Mouse (Mus musculus) spleen, postnatal 14 days (tissue): ENCODE measurements around the gene Hoxd11.

Experiments used
- DNase-seq, 2 experiments: peaks; one replicate each; pipeline ENCODE4 v3.0.0; 2021 to 2022; ENCODE audit warnings: low spot score in 2 of 2

The Hoxd11 gene

GRCm38 (mm10) chr2:74663291-74663925 lies 15.9 kb upstream of the Hoxd11 start:
- DNase-seq: no peak

GRCm38 (mm10) chr2:74666411-74666810 lies 12.9 kb upstream of the Hoxd11 start:
- DNase-seq: no peak

GRCm38 (mm10) chr2:74667191-74667841 lies 12.0 kb upstream of the Hoxd11 start:
- no peak for DNase-seq

- DNase-seq: no peak
Observed at GRCm38 (mm10) chr2:74667842-74668357, 11.5 kb upstream of the Hoxd11 start, which contains the start of gene Hoxd13. TSS of gene Hoxd13 (plus strand) at chr2:74668310.

DNA sequence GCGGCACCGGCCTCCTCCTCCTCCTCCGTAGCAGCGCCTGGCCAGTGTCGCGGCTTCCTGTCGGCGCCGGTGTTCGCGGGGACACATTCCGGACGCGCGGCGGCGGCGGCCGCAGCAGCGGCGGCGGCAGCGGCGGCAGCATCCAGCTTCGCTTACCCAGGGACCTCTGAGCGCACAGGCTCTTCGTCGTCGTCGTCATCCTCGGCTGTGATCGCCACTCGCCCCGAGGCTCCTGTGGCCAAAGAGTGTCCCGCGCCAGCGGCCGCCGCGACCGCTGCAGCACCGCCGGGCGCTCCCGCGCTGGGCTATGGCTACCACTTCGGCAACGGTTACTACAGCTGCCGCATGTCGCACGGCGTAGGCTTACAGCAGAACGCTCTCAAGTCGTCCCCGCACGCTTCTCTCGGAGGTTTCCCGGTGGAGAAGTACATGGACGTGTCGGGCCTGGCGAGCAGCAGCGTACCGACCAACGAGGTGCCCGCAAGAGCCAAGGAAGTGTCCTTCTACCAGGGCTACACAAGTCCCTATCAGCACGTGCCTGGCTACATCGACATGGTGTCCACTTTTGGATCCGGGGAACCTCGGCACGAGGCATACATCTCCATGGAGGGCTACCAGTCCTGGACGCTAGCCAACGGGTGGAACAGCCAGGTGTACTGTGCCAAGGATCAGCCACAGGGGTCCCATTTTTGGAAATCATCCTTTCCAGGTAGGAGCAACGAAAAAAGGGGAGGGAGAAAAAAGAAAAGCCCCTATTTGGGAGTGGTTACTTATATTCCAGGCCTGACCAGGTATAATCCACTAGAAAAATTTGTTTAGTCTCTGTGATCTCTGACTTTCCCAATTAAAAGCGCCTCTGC lies 10.8 kb upstream of the Hoxd11 start:
- no peak for DNase-seq

GRCm38 (mm10) chr2:74669230-74669578 lies 10.2 kb upstream of the Hoxd11 start:
- no peak for DNase-seq

- DNase-seq: no peak
Observed at GRCm38 (mm10) chr2:74669650-74670235, 9.6 kb upstream of the Hoxd11 start.

DNA sequence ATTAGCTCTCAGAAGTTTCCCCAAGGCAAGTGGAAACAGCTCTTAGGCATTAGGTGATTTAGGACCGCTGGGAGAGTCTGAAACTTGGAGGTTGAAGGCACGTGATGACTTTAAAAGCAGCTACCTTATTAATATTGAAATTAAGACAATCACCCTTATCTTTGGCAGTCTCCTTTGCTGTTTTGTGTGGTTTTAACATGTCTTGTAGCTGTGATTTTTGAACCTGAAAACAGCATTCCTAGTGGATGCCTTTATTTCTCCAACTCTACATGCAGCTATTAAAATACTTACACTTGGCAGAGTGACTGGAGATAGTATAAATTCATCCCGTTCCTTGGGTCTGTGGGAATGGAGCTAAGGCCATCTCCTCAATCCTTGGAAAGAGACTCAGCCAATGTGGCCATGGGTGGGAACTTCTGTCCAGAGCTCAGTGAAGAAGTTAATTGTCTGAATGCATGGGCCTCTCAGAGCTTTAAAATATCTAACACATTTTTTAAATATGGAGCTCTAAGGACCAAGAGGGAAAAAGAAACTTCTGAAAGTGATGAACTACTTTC lies 8.6 kb upstream of the Hoxd11 start:
- DNase-seq: no peak

DNA sequence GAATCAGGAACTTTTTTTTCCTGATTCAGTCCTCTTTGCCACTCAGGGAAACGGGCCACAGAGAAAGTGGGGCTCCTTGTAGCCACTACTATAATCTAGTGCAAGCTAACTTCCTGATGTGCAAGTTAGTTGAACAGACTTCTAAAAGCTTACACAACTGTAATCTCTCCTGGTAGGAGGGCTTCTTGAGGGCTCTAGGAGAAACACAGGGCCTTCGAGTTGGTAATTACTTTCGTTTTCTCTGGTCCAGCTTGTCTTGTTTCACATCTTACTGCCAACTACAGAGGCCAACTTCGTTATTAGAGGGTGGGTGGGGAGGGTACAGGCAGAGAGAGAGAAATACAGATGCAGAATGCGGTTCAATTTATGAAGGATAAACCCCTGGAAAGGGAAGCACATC lies 7.5 kb upstream of the Hoxd11 start:
- DNase-seq: no peak

DNA sequence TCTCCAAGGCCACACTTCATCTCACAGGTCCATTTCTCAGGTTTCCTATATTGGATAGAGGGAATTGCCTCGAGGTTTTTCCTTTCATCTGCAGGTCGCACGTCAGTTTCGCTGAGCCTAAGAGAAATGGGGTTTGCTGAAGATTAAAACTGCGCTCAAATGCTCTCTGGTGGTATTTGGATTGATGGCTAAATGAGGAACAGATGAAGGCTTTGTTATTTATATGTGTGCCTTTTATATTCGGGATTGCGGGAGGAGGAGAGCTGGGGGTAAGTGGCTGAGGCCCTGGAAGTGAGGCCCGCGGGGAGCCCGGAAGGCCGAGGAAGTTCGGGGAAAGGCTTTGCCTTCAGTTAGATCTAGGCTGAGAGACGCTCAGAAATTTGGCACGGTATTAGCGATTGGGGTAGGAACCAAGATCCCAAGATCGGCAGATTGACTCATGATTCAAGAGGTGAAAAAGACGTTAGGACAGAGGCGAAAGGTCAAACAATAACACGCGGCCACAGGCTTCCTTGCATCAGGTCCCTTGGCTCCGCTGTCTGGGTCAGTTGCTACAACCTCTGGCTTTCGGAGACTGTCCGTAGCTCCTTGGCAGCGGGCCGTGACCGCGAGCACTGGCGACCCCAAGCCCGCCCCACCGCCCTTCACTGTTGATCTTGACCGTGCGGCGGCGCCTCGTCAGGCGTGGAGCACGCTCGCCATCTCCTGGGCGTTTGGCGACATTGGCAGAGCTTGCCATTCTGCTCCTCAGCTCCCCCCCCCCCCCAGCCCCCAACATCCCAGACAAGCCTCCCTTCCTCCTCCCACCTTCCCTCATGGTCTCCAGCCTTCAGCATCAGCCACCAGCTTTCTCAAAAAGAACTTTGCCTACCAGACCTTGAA lies 6.6 kb upstream of the Hoxd11 start:
- peak in 1 of 2 experiments; percentile 31 for DNase-seq

- no peak for DNase-seq
Observed at GRCm38 (mm10) chr2:74673835-74674425, 5.4 kb upstream of the Hoxd11 start.

DNA sequence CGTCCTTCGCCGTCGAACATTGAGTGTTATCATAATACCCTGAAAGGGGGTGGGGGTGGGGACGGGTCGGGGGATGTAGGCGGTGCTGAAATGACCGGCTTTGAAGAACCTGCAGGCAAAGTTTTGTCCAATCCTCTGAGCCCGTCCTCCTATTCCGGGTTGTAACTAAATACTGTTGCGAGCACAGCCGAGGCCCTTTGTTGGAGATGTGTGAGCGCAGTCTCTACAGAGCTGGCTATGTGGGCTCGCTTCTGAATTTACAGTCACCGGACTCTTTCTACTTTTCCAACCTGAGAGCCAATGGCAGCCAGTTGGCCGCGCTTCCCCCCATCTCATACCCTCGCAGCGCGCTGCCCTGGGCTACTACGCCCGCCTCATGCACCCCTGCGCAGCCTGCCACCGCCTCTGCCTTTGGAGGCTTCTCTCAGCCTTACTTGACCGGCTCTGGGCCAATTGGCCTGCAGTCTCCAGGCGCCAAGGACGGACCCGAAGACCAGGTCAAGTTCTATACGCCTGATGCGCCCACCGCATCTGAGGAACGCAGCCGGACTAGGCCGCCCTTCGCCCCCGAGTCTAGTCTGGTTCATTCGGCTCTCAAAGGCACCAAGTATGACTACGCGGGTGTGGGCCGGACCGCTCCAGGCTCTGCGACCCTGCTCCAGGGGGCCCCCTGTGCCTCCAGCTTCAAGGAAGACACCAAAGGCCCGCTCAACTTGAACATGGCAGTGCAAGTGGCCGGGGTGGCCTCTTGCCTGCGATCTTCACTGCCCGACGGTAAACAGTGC lies 4.3 kb upstream of the Hoxd11 start, which contains the start of gene Hoxd12:
TSS of gene Hoxd12 (plus strand) at position 133 of the 785 bp plus-strand sequence.
- DNase-seq: no peak

DNA sequence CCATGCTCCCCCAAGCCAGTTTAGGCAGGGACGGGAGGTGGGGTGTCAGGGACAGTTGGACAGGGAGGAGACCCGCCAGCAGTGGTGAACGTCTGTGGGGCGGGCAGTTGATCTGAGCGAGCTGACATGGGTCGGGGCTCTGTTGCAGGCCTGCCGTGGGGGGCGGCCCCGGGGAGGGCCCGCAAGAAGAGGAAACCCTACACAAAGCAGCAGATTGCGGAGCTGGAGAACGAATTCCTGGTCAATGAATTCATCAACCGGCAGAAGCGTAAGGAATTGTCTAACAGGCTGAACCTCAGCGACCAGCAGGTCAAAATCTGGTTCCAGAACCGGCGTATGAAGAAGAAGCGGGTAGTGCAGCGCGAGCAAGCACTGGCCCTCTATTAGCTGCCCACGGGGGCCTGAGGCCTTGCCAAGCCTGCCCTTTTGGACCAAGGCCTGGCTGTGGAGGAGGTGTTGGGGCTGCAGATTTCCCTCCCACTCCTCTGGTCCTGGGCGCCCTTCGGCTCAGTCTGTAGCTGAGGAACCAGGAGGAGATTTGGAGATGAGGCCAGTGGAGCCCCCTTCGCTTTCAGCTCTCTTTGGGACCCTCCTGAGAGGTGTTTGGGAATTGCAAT lies 3.6 kb upstream of the Hoxd11 start:
- no peak for DNase-seq

DNA sequence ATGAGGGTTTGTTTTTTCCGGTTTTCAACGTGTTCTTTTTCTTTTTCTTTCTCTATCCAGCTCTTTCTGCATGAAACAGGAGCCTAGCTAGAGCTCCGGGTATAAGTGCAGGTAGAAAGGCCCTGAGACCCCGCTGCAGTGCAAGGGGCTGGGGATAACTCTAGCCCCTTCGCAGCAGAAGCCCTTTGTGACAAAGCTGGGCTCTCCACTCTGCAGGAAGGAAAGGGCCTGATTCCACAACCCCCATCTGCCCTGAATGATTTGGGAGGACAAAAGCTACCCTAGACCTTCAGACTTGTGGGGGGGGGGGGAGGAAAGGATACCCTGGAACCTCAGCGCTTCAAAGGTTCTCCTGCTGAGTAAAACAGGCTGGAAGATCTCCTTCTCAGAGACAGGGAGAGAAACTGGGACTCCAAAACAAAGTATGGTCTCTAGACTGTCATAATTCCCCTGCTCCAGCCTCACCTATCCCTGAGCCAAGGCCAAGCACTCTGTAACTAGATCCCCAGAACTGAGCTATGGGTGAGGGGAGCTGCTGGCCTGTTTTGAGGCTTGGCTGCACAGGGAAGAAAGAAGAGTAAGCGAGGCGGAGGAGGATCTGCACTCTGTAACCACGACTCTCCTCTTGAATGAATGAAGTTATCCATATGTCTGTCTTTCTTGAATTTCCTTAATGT lies 2.8 kb upstream of the Hoxd11 start:
- DNase-seq: no peak

- DNase-seq: no peak
Observed at GRCm38 (mm10) chr2:74677106-74677505, 2.3 kb upstream of the Hoxd11 start.

DNA sequence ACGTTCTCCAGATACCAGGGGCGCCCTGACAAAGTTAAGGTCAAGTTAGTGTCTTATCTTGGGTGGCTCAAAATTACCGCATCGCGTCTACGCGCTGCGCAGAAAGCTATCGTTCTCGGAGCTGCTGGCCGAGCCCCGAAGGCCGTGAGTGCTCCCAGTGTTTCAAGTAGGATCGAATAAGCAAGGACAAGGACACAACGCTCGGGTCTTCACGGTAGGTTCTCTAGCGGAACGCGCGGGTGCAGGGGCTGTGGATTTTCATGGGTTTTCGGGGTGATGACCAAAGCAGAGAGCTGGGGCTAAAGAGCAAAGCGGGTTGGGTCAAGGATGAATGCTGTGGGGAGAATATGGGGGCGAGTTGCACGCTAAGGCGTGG lies 227 bp downstream of the Hoxd11 start:
- no peak for DNase-seq

- no peak for DNase-seq
Observed at GRCm38 (mm10) chr2:74679980-74680379, 623 bp downstream of the Hoxd11 start.

DNA sequence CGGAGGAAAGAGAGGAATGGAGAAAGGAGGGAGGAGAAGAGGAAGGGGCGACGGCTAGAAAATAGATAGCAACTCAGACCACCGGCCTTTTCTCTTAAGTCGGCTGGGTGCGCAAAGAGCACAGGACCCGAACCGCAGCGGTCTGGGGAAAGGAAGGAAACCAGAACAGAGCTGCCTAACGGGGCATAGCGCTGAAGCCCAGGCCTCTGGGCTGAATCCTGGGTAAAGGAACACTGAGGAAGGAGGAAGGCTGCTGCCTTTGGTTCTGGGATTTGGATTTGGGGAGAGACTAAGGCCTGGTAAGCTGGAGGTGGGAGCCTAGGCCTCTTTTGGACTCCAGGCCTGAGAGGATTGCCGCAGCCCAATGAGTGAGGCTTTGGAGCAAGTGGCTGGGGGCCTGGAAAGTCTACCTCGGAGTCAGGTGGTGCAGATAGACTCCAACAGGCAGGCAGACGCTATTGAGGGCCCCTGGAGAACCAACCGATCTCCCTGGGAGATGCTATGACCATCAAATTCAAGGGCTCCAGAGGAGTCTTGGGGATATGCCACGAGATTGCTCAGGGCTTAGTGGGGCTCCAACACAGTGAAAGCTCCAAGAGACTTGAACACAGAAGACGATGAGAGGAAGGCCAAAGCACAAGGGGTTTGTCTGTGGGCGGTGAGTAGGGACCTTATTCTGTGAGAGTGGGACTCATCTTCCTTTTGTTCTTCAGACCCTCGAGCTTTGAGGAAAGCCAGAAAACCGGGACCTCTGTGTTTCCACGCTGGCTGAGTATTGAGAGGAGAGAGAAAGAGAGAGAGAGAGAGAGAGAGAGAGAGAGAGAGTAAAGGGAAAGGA lies 1.4 kb downstream of the Hoxd11 start:
- no peak for DNase-seq
